Mouse (Mus musculus) lung, postnatal 0 days (tissue): ENCODE results near the gene Elmo1.

Experiments
- CTCF ChIP-seq: IDR thresholded peaks from 2 replicates; pipeline ENCODE4 v1.5.1; 2016; ENCODE audit warnings: antibody characterized with exemption, mild to moderate bottlenecking
- EP300 ChIP-seq: IDR thresholded peaks from 2 replicates; pipeline ENCODE4 v1.6.1; 2016; ENCODE audit warnings: antibody characterized with exemption, mild to moderate bottlenecking, control low read depth

- TF ChIP-seq EP300, result no peak
- no peak for TF ChIP-seq CTCF
Observed at GRCm38 (mm10) chr13:20288393-20288792, 198.0 kb downstream of the Elmo1 start.
